Mouse (Mus musculus) small intestine, adult 2 months (tissue): ENCODE data around the gene Trappc2l.
A peak's percentile ranks its signal among the peaks of the same experiment; 100 is the strongest.

Experiments
- CTCF ChIP-seq: fragments of 200-500 bp; IDR thresholded peaks from 2 replicates; pipeline ENCODE4 v1.5.1; 2012; ENCODE audit warnings: low read depth, mild to moderate bottlenecking, control low read depth, inconsistent platforms, low read length, moderate library complexity, mixed read lengths; ENCODE audit not compliant: insufficient replicate concordance, insufficient read length; ENCODE audit errors: extremely low read depth
- POLR2A ChIP-seq: fragments of 200-500 bp; IDR thresholded peaks from 2 replicates; pipeline ENCODE4 v1.6.1; 2012; ENCODE audit warnings: low read depth, mild to moderate bottlenecking, control low read depth, inconsistent platforms, low read length, moderate library complexity

GRCm38 (mm10) chr8:122574667-122575251 lies 36.7 kb upstream of the Trappc2l start:
- TF ChIP-seq CTCF = no peak
- peak; percentile 81 for TF ChIP-seq POLR2A
